Mouse (Mus musculus): Measurements from ENCODE around the gene Zswim8. TPM values are rescaled to one million over a fixed set of nuclear protein-coding genes. Genes with fewer than 3 reads are reported as not detected.

Zswim8 gene
- polyA plus RNA-seq, 1 experiment from 2014 or later: 18.2 TPM

DNA sequence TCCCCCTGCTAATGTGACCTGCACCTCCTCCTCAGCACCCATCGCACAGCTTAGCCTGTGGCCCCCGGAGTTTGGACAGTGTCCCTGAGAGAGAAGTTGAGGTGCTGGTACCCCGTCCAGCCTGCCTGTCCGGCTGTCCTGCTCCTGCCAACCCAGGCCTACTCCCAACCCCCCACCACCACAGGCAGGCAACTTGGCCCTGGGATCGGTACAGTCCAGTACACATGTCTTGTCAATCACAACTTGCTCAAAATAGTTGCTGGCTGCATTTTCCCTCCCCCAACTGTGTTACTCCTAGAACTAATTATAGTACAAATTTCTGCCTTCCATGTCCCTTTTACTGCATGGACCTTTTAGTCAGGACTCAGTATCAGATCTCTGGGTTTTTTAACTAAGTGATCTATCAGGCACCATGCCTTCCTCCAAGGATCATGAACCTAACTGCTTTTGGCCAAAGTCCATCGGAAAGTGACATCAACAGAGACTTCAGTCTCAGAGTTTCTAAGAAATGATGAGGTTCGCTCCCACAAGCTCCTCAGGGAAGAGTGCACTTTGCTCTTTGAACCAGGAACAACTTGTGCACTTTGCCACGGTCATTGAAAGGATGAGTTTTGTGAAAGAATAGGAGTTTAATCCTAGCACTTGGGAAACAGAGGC is 39.1 kb upstream of the Zswim8 start, which contains the start of gene Synpo2l:
Gene Synpo2l, minus strand, starts transcription at position 201 of the 657 bp plus-strand sequence.
- Histone ChIP-seq H3K4me2 (peak within 1 kb of the TSS; percentile 60), H3K9me3 (replicated peaks) (no peaks in the 10 kb centered on the region), H3K4me3 (peak within 1 kb of the TSS; percentile 50), H3K36me3 (no peaks in the 10 kb centered on the region), H3K9ac (peak within 1 kb of the TSS; percentile 66), H3K4me1 (replicated peaks) (peaks cover 20% of the 10 kb centered on the region), H3K27ac (peak within 1 kb of the TSS; percentile 92), H3K27me3 (no peaks in the 10 kb centered on the region)
- 51% methylated on average over 8 of the region's 8 CpGs for WGBS
- ATAC-seq (replicated peaks; ENCODE audit: insufficient number of reproducible peaks, insufficient read depth, low FRiP score, low read depth): peak; percentile 71

DNA sequence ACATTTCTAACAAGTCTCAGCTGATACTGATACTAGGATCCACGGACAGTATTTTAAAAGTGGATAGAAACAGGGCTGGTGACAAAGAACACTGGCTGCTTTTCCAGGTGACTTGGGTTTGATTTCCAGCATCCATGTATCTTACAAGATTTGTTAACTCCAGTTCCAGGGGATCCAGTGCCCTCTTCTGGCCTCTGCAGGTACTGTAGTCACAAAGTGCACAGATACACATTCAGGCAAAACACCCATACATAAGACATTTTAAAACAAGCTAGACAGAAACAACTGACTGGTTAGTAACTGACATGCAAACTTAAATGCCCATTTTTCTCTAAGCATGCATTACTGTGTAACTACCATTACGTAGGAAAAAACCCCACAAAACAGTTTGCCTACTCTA is 34.4 kb upstream of the Zswim8 start:
- no peaks in the 10 kb centered on the region for H3K9me3 ChIP-seq (replicated peaks)
- no peak for ATAC-seq (replicated peaks; ENCODE audit: insufficient number of reproducible peaks, insufficient read depth, low FRiP score, low read depth)
- 92% methylated on average over 2 of the region's 2 CpGs for WGBS
- H3K4me2 ChIP-seq: no peak overlapping the region; the same call in 1 of the 2 replicates
- no peaks in the 10 kb centered on the region for H3K27me3 ChIP-seq
- peaks cover 22% of the 10 kb centered on the region for H3K4me1 ChIP-seq (replicated peaks)
- H3K9ac ChIP-seq: no peak overlapping the region
- H3K4me3 ChIP-seq: no peak overlapping the region
- H3K27ac ChIP-seq: no peak overlapping the region
- peaks cover 23% of the 10 kb centered on the region for H3K36me3 ChIP-seq

DNA sequence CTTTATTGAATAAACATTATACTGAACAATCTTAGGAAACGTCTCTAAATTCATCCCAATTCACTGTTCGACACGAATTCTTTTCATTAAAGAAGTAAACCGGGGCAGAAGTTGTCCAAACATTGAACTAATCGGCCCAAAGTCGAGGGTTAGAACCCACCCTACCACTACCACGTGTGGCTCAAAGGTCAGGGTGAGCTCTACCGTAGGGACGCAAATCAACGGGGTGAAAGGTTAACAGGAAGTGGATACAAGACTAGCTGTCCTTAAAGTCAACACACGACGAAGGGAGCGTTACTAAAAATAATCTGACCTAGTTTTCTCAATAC is 33.7 kb upstream of the Zswim8 start:
- Histone ChIP-seq H3K4me1 (replicated peaks) (peaks cover 18% of the 10 kb centered on the region), H3K27ac (peak overlapping the region; percentile 95), H3K27me3 (no peaks in the 10 kb centered on the region), H3K9me3 (replicated peaks) (no peaks in the 10 kb centered on the region), H3K4me2 (peak overlapping the region; percentile 72), H3K36me3 (peaks cover 30% of the 10 kb centered on the region), H3K4me3 (peak overlapping the region; percentile 72), H3K9ac (peak overlapping the region; percentile 51)
- peak; percentile 11; the same call in 1 of the 2 replicates for ATAC-seq (replicated peaks; ENCODE audit: insufficient number of reproducible peaks, insufficient read depth, low FRiP score, low read depth)
- WGBS: 10% methylated on average over 13 of the region's 13 CpGs

DNA sequence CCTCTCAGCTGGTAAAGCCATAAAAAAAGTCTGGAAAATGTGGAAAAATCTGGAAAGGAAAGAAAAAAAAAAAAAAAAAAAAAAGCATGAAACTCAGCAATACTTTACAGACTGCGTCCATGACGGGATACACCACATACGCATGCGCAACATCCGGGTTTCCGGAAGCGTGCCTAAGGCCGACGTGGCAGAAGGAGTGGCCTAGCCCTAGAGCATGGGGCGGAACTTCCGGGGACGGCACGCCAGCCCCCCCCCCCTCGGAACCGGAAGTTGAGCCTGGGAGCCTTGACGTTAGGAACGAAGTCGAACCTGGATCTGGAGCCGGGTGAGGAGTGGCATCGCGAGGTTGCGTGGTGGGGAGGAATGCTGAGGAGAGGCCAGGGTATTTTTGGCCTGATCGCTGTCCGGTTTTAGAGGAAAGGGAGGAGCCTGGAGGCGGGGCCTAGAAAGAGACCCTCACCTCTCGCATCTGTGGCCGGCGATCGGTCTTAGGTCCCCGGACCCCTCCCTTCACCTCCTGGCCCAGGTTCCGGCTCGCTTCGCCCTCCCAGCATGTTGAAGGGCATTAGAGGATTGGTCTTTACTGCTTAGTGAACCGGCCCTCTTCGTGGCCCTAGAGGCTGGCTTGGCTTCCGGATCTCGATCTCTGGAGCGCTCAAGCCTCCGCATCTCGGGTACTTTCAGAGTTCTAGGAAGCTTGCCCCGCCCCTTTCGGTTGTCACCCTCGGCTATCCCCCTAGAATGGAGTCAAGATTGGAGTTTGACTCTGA is 33.1 kb upstream of the Zswim8 start, which contains the start of gene Sec24c:
Gene Sec24c, plus strand, starts transcription at position 245 of the 770 bp plus-strand sequence.
- H3K9ac ChIP-seq: peak within 1 kb of the TSS; percentile 70

DNA sequence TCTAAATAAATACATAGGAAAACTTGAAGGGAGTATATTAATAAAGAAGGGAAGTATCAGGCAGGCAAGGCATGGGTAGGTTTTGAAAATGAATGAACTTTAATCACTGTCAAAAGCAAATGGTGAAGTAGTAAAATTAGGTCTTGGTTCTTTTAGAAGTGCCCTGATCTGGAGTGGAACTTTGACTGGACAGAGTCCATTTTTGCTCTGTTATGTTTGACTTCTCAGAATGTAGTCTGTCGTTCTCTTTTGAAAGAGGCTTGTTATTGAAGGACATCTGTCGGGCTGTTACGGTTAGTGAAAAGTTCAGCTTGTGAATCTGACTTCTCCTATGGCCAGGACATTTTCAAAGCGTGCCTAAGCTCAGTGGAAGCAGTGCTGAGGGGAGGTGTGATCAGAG is 29.4 kb upstream of the Zswim8 start:
- no peak for ATAC-seq (replicated peaks; ENCODE audit: insufficient number of reproducible peaks, insufficient read depth, low FRiP score, low read depth)
- Histone ChIP-seq H3K4me2 (no peak overlapping the region), H3K9ac (no peak overlapping the region), H3K36me3 (peaks cover 69% of the 10 kb centered on the region), H3K4me3 (no peak overlapping the region), H3K9me3 (replicated peaks) (no peaks in the 10 kb centered on the region), H3K4me1 (replicated peaks) (peaks cover 20% of the 10 kb centered on the region), H3K27ac (no peak overlapping the region), H3K27me3 (no peaks in the 10 kb centered on the region)
- WGBS: 91% methylated on average over 4 of the region's 4 CpGs

More for the DNA sequence above, 33.1 kb upstream of the Zswim8 start, which contains the start of gene Sec24c:
- Histone ChIP-seq H3K27ac (peak within 1 kb of the TSS; percentile 95), H3K4me3 (peak within 1 kb of the TSS; percentile 72), H3K4me1 (replicated peaks) (peaks cover 13% of the 10 kb centered on the region), H3K4me2 (peak within 1 kb of the TSS; percentile 72), H3K9me3 (replicated peaks) (no peaks in the 10 kb centered on the region), H3K36me3 (peaks cover 36% of the 10 kb centered on the region), H3K27me3 (no peaks in the 10 kb centered on the region)
- ATAC-seq (replicated peaks; ENCODE audit: insufficient number of reproducible peaks, insufficient read depth, low FRiP score, low read depth): peak; percentile 97
- WGBS: 1% methylated on average over 43 of the region's 43 CpGs

DNA sequence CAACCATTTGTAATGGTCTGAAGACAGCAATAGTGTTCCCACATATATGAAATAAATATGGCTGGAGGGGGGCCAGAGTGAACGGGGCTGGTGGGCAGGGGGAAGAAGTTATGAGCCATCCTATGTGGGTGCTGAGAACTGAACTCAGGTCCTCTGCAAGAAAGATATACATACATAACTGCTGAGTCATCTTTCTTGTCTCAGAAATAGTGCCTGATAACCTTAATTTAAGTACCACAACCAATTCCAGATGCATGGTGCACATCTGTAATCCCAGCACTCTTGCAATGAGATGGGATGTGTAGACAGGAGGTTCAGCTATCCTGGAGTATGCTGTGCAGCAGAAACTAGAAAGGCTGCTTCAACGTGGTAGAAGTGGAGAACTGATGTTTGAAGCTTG is 25.6 kb upstream of the Zswim8 start:
- Histone ChIP-seq H3K9ac (no peak overlapping the region), H3K4me1 (replicated peaks) (peaks cover 7% of the 10 kb centered on the region), H3K9me3 (replicated peaks) (no peaks in the 10 kb centered on the region), H3K4me2 (no peak overlapping the region), H3K4me3 (no peak overlapping the region), H3K27ac (peak overlapping the region; percentile 51; the same call in 1 of the 2 replicates), H3K36me3 (peaks cover 96% of the 10 kb centered on the region), H3K27me3 (no peaks in the 10 kb centered on the region)
- ATAC-seq (replicated peaks; ENCODE audit: insufficient number of reproducible peaks, insufficient read depth, low FRiP score, low read depth): no peak
- whole genome bisulfite sequencing: 88% methylated on average over 2 of the region's 2 CpGs

DNA sequence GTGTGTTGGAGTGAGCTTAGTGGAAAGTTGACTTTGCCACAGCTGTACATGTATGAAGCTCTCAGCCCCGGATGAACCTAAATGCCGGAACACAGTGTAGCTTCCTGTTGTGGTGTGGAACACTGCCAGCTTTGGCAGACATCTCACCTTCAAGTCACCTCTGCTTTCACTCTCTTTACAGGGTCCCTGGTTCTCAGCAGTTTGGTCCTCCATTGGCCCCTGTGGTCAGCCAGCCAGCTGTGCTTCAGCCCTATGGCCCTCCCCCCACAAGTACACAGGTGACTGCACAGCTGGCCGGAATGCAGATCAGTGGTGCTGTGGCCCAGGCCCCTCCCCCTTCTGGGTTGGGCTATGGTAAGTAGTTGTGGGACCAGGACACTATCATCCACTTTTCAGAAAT is 24.9 kb upstream of the Zswim8 start:
- Histone ChIP-seq H3K36me3 (peaks cover 97% of the 10 kb centered on the region), H3K9me3 (replicated peaks) (no peaks in the 10 kb centered on the region), H3K9ac (no peak overlapping the region), H3K27ac (peak overlapping the region; percentile 51), H3K4me2 (no peak overlapping the region), H3K27me3 (no peaks in the 10 kb centered on the region), H3K4me1 (replicated peaks) (peaks cover 7% of the 10 kb centered on the region), H3K4me3 (no peak overlapping the region)
- WGBS: 44% methylated on average over 3 of the region's 3 CpGs
- ATAC-seq (replicated peaks; ENCODE audit: insufficient number of reproducible peaks, insufficient read depth, low FRiP score, low read depth): no peak

DNA sequence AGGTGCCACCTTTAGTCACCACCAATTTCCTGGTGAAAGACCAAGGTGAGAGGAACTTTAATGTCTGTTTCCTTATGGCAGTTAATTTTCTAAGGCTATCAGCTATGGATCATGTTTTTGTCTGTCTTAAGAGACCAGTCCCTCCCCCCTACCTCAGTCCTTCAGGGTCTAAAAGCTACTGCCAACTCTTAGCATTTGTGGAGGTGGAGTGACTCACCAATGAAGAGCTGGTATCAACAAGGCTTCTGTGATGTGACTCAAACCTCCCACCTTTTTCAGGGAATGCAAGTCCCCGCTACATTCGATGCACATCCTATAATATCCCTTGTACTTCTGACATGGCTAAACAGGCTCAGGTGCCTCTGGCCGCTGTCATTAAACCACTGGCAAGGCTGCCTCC is 20.8 kb upstream of the Zswim8 start:
- peaks cover 96% of the 10 kb centered on the region for H3K36me3 ChIP-seq
- ATAC-seq (replicated peaks; ENCODE audit: insufficient number of reproducible peaks, insufficient read depth, low FRiP score, low read depth): no peak
- no peaks in the 10 kb centered on the region for H3K9me3 ChIP-seq (replicated peaks)
- peaks cover 7% of the 10 kb centered on the region for H3K4me1 ChIP-seq (replicated peaks)
- H3K27ac ChIP-seq: no peak overlapping the region
- WGBS: 94% methylated on average over 3 of the region's 3 CpGs
- H3K4me3 ChIP-seq: no peak overlapping the region
- H3K4me2 ChIP-seq: no peak overlapping the region
- H3K27me3 ChIP-seq: no peaks in the 10 kb centered on the region
- no peak overlapping the region for H3K9ac ChIP-seq

DNA sequence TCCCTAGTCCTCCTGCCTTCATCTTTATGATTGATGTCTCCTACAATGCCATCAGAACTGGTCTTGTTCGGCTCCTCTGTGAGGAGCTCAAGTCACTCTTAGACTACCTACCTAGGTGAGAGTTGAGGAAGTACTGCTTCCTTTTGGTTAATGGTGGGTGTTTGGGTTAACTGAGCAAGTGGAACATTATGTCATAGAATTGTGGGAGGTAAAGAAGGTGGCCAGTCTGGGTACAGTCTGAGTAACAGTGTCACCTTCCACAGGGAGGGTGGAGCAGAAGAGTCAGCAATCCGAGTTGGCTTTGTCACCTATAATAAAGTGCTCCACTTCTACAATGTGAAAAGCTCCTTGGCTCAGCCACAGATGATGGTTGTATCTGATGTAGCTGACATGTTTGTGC is 18.3 kb upstream of the Zswim8 start:
- Histone ChIP-seq H3K27me3 (no peaks in the 10 kb centered on the region), H3K9ac (no peak overlapping the region), H3K27ac (no peak overlapping the region), H3K36me3 (peaks cover 98% of the 10 kb centered on the region), H3K4me3 (no peak overlapping the region), H3K9me3 (replicated peaks) (no peaks in the 10 kb centered on the region), H3K4me1 (replicated peaks) (peaks cover 4% of the 10 kb centered on the region), H3K4me2 (no peak overlapping the region)
- 91% methylated on average over 2 of the region's 2 CpGs for WGBS
- no peak for ATAC-seq (replicated peaks; ENCODE audit: insufficient number of reproducible peaks, insufficient read depth, low FRiP score, low read depth)

DNA sequence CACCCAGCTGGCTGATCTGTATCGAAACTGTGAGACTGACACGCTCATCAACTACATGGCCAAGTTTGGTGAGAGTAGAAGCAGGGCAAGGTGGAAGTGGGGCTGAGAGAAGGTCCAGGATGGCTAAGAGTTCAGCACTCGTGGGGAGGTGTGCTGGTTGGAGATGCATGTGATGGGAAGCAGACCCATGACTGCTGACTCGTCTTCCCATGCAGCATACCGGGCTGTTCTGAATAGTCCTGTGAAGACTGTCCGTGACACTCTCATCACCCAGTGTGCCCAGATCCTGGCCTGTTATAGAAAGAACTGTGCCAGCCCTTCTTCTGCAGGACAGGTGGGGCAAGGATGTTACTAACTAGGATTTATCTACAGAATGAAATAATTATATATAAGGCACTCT is 15.6 kb upstream of the Zswim8 start:
- Histone ChIP-seq H3K4me2 (no peak overlapping the region), H3K4me1 (replicated peaks) (peaks cover 24% of the 10 kb centered on the region), H3K36me3 (peaks cover 73% of the 10 kb centered on the region), H3K9me3 (replicated peaks) (no peaks in the 10 kb centered on the region), H3K27me3 (no peaks in the 10 kb centered on the region), H3K4me3 (no peak overlapping the region), H3K27ac (no peak overlapping the region), H3K9ac (no peak overlapping the region)
- no peak for ATAC-seq (replicated peaks; ENCODE audit: insufficient number of reproducible peaks, insufficient read depth, low FRiP score, low read depth)
- WGBS: 84% methylated on average over 6 of the region's 6 CpGs

DNA sequence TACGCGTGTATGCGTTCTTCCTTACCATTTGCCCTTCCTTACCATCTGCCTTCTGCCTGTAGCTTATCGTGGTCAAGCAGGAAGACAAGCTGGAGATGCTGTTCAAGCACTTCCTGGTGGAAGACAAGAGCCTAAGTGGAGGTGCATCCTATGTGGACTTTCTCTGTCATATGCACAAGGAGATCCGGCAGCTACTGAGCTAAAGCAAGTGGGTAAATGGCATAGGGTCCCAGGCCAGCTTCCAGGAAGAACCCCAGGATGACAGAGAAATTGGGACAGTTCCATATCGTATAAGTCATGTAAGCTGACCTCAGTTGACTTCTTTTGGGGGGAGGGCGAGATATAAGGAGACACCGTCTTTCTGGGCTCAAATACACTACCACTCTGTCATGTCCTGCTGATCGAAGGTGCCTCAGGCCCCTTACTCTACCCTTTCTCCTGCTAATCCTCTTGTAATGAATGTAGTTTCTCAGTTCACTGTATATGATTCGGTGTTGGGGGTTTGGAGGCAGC is 13.7 kb upstream of the Zswim8 start:
- ATAC-seq (replicated peaks; ENCODE audit: insufficient number of reproducible peaks, insufficient read depth, low FRiP score, low read depth): no peak

More for the DNA sequence above, 13.7 kb upstream of the Zswim8 start:
- H3K4me2 ChIP-seq: no peak overlapping the region
- peaks cover 42% of the 10 kb centered on the region for H3K4me1 ChIP-seq (replicated peaks)
- 85% methylated on average over 10 of the region's 10 CpGs for WGBS
- peak overlapping the region; percentile 68; the same call in 1 of the 2 replicates for H3K4me3 ChIP-seq
- no peaks in the 10 kb centered on the region for H3K27me3 ChIP-seq
- H3K36me3 ChIP-seq: peaks cover 57% of the 10 kb centered on the region
- no peaks in the 10 kb centered on the region for H3K9me3 ChIP-seq (replicated peaks)
- H3K9ac ChIP-seq: no peak overlapping the region
- H3K27ac ChIP-seq: no peak overlapping the region
